Mouse (Mus musculus): ENCODE results near the gene Arl11.

Gene Arl11

GRCm38 (mm10) chr14:61309593-61309992 is at the start of gene Arl11:
Arl11 (plus strand) TSS chr14:61309753.
- no peak for DNase-seq

- DNase-seq, result peak; percentile 46
Observed at GRCm38 (mm10) chr14:61267908-61268475, 41.6 kb upstream of the Arl11 start.

- DNase-seq, result no peak
Observed at GRCm38 (mm10) chr14:61274414-61275198, 34.9 kb upstream of the Arl11 start.

- DNase-seq, result no peak
Observed at GRCm38 (mm10) chr14:61277285-61277684, 32.3 kb upstream of the Arl11 start.

- DNase-seq, result no peak
Observed at GRCm38 (mm10) chr14:61278676-61279300, 30.8 kb upstream of the Arl11 start.

GRCm38 (mm10) chr14:61288606-61289286 is 20.8 kb upstream of the Arl11 start:
- no peak for DNase-seq

- DNase-seq, result no peak
Observed at GRCm38 (mm10) chr14:61290664-61291063, 18.9 kb upstream of the Arl11 start.

- DNase-seq, result peak; percentile 64
Observed at GRCm38 (mm10) chr14:61293884-61294737, 15.4 kb upstream of the Arl11 start.

GRCm38 (mm10) chr14:61294738-61295079 is 14.8 kb upstream of the Arl11 start:
- DNase-seq, result peak; percentile 43

- no peak for DNase-seq
Observed at GRCm38 (mm10) chr14:61299810-61300209, 9.7 kb upstream of the Arl11 start.

- no peak for DNase-seq
Observed at GRCm38 (mm10) chr14:61301323-61301722, 8.2 kb upstream of the Arl11 start.

GRCm38 (mm10) chr14:61302428-61302827 is 7.1 kb upstream of the Arl11 start:
- no peak for DNase-seq

GRCm38 (mm10) chr14:61303969-61304609 is 5.5 kb upstream of the Arl11 start:
- no peak for DNase-seq

- no peak for DNase-seq
Observed at GRCm38 (mm10) chr14:61310036-61310772, 651 bp downstream of the Arl11 start.

GRCm38 (mm10) chr14:61310963-61311362 is 1.4 kb downstream of the Arl11 start:
- DNase-seq, result no peak

GRCm38 (mm10) chr14:61316861-61317260 is 7.3 kb downstream of the Arl11 start:
- DNase-seq, result peak; percentile 52

- DNase-seq, result no peak
Observed at GRCm38 (mm10) chr14:61320765-61321164, 11.2 kb downstream of the Arl11 start.

- DNase-seq, result no peak
Observed at GRCm38 (mm10) chr14:61321200-61321599, 11.6 kb downstream of the Arl11 start.

- no peak for DNase-seq
Observed at GRCm38 (mm10) chr14:61322740-61323139, 13.2 kb downstream of the Arl11 start.

- DNase-seq, result peak; percentile 16
Observed at GRCm38 (mm10) chr14:61327007-61327406, 17.5 kb downstream of the Arl11 start.
